Mouse (Mus musculus) G1E (cell line): Measurements from ENCODE around the gene Pcp4. TPM values are rescaled to one million over a fixed set of nuclear protein-coding genes. Genes with fewer than 3 reads are reported as not detected.

ENCODE experiments used
- ATAC-seq: 2 replicates; pipeline ENCODE4 v1.8.0; 2016; ENCODE audit warnings: mild to moderate bottlenecking; ENCODE audit not compliant: insufficient number of reproducible peaks, poor library complexity, low FRiP score, severe bottlenecking; ENCODE audit errors: extremely low read depth
- DNase-seq: peaks from one replicate; pipeline ENCODE4 v3.0.0; 2012; ENCODE audit warnings: low spot score
- H3K27me3 ChIP-seq: 2 replicates; pipeline ENCODE4 v1.6.1; 2012; ENCODE audit warnings: mild to moderate bottlenecking, low read length, inconsistent platforms; ENCODE audit not compliant: insufficient read depth
- H3K36me3 ChIP-seq: replicated peaks from 2 replicates; pipeline ENCODE3; 2012; ENCODE audit warnings: mild to moderate bottlenecking, inconsistent platforms
- H3K4me1 ChIP-seq: 2 replicates; pipeline ENCODE4 v1.6.1; 2012; ENCODE audit warnings: low read depth, low read length, inconsistent platforms, mixed read lengths; ENCODE audit not compliant: insufficient read depth
- H3K4me3 ChIP-seq: 2 replicates; pipeline ENCODE4 v1.5.1; 2012; ENCODE audit warnings: low read depth, mild to moderate bottlenecking, inconsistent platforms, low read length, moderate library complexity, mixed read lengths
- H3K9me3 ChIP-seq: replicated peaks from 2 replicates; pipeline ENCODE4 v1.6.1; 2012; ENCODE audit warnings: inconsistent platforms
- CTCF ChIP-seq: IDR thresholded peaks from 2 replicates; pipeline ENCODE4 v1.5.1; 2012; ENCODE audit warnings: low read depth, low read length, inconsistent platforms, mixed read lengths
- GATA1 ChIP-seq: IDR thresholded peaks from 2 replicates; pipeline ENCODE4 v1.6.1; 2012; ENCODE audit warnings: borderline replicate concordance, low read length, inconsistent platforms, mixed read lengths
- GATA2 ChIP-seq: IDR thresholded peaks from 2 replicates; pipeline ENCODE4 v1.6.1; 2012; ENCODE audit warnings: low read depth, low read length, inconsistent platforms, borderline replicate concordance
- POLR2AphosphoS5 ChIP-seq: IDR thresholded peaks from 2 replicates; pipeline ENCODE4 v1.6.1; 2012; ENCODE audit warnings: low read depth, low read length, inconsistent platforms; ENCODE audit not compliant: insufficient replicate concordance
- TAL1 ChIP-seq: conservative IDR thresholded peaks from 2 replicates; pipeline ENCODE4 v1.6.1; 2012; ENCODE audit warnings: low read depth, low read length, inconsistent platforms, mixed read lengths
- polyA plus RNA-seq: library from polyadenylated mRNA; stranded (reverse); fragments of >175 nt; gene quantifications from 2 replicates; pipeline ENCODE4 v1.2.3, GENCODE M21; 2012
- total RNA-seq, 2 experiments: library from RNA; stranded (forward) in 1 of 2; stranded (reverse) in 1 of 2; fragments of 200-1000 nt in 1 of 2; fragments of >200 nt in 1 of 2; fragmentation: Nextera tagmentation in 1 of 2; gene quantifications; 2 replicates each; pipeline ENCODE4 v1.2.3; 2014 to 2017

Gene Pcp4
- total and polyA plus RNA-seq, 3 experiments: not detected

GRCm38 (mm10) chr16:96457612-96458011 is 9.8 kb upstream of the Pcp4 start:
- ATAC-seq: no peak
- no peak for DNase-seq
- TF ChIP-seq GATA1 (no peak), TAL1 (no peak)
- H3K27me3 ChIP-seq: no peaks in the 10 kb centered on the region
- H3K4me3 ChIP-seq: no peak overlapping the region
- no peaks in the 10 kb centered on the region for H3K36me3 ChIP-seq
- no peaks in the 10 kb centered on the region for H3K4me1 ChIP-seq
- H3K9me3 ChIP-seq: no peaks in the 10 kb centered on the region

- Histone ChIP-seq H3K4me3 (no peak overlapping the region), H3K4me1 (no peaks in the 10 kb centered on the region), H3K27me3 (no peaks in the 10 kb centered on the region), H3K9me3 (no peaks in the 10 kb centered on the region), H3K36me3 (no peaks in the 10 kb centered on the region)
- TF ChIP-seq POLR2AphosphoS5 (no peak), CTCF (no peak), GATA1 (no peak), GATA2 (no peak), TAL1 (no peak)
- DNase-seq (no peak), ATAC-seq (no peak)
Measured at GRCm38 (mm10) chr16:96459356-96459755, 8.1 kb upstream of the Pcp4 start.

GRCm38 (mm10) chr16:96460788-96461187 is 6.6 kb upstream of the Pcp4 start:
- Histone ChIP-seq H3K4me1 (no peaks in the 10 kb centered on the region), H3K4me3 (no peak overlapping the region), H3K36me3 (no peaks in the 10 kb centered on the region), H3K27me3 (no peaks in the 10 kb centered on the region), H3K9me3 (no peaks in the 10 kb centered on the region; the same call in 1 of the 2 replicates)
- DNase-seq: no peak
- TF ChIP-seq CTCF: no peak
- no peak for TF ChIP-seq GATA2
- no peak for TF ChIP-seq GATA1
- ATAC-seq: no peak

GRCm38 (mm10) chr16:96468011-96468410 is 605 bp downstream of the Pcp4 start:
- Histone ChIP-seq H3K36me3 (no peaks in the 10 kb centered on the region), H3K4me3 (no peak overlapping the region), H3K4me1 (no peaks in the 10 kb centered on the region), H3K27me3 (no peaks in the 10 kb centered on the region; the same call in 1 of the 2 replicates), H3K9me3 (peaks cover 10% of the 10 kb centered on the region; the same call in 1 of the 2 replicates)
- TF ChIP-seq TAL1 (no peak), CTCF (no peak), GATA1 (no peak), POLR2AphosphoS5 (no peak), GATA2 (no peak)
- ATAC-seq (no peak), DNase-seq (no peak)

- Histone ChIP-seq H3K4me3 (no peak overlapping the region), H3K27me3 (no peaks in the 10 kb centered on the region; the same call in 1 of the 2 replicates), H3K36me3 (no peaks in the 10 kb centered on the region), H3K9me3 (peaks cover 10% of the 10 kb centered on the region; the same call in 1 of the 2 replicates), H3K4me1 (no peaks in the 10 kb centered on the region)
- DNase-seq: no peak
- no peak for ATAC-seq
- TF ChIP-seq GATA2: no peak
- no peak for TF ChIP-seq POLR2AphosphoS5
- no peak for TF ChIP-seq CTCF
- TF ChIP-seq TAL1: no peak
- TF ChIP-seq GATA1: no peak
Measured at GRCm38 (mm10) chr16:96468698-96469097, 1.3 kb downstream of the Pcp4 start.

- Histone ChIP-seq H3K36me3 (no peaks in the 10 kb centered on the region), H3K27me3 (no peaks in the 10 kb centered on the region; the same call in 1 of the 2 replicates), H3K4me1 (no peaks in the 10 kb centered on the region), H3K9me3 (peaks cover 10% of the 10 kb centered on the region; the same call in 1 of the 2 replicates), H3K4me3 (no peak overlapping the region)
- DNase-seq (no peak), ATAC-seq (no peak)
- no peak for TF ChIP-seq GATA1
- TF ChIP-seq POLR2AphosphoS5: no peak
- no peak for TF ChIP-seq CTCF
- TF ChIP-seq TAL1: no peak
- no peak for TF ChIP-seq GATA2
Measured at GRCm38 (mm10) chr16:96469640-96470039, 2.2 kb downstream of the Pcp4 start.

GRCm38 (mm10) chr16:96472361-96472760 is 5.0 kb downstream of the Pcp4 start:
- no peak for TF ChIP-seq GATA1
- ATAC-seq (no peak), DNase-seq (no peak)
- H3K4me3 ChIP-seq: no peak overlapping the region
- peaks cover 13% of the 10 kb centered on the region; the same call in 1 of the 2 replicates for H3K9me3 ChIP-seq
- H3K27me3 ChIP-seq: no peaks in the 10 kb centered on the region; the same call in 1 of the 2 replicates
- H3K4me1 ChIP-seq: no peaks in the 10 kb centered on the region
- no peaks in the 10 kb centered on the region for H3K36me3 ChIP-seq
